Mouse (Mus musculus) Patski (cell line): ENCODE measurements around the gene Lurap1. TPM values are rescaled to one million over a fixed set of nuclear protein-coding genes. Genes with fewer than 3 reads are reported as not detected.

Source experiments
- ATAC-seq: fragments of 100-300 bp; one replicate; pipeline ENCODE4 v1.8.0; 2021
- CTCF ChIA-PET: fragments of 350-600 bp; sonication (Branson Sonifier 250); formaldehyde crosslinking; loops from one replicate; lab custom pipeline; 2022; ENCODE audit warnings: inconsistent platforms; lab: Charles Lee
- POLR2A ChIA-PET: fragments of 350-600 bp; sonication (Branson Sonifier 250); formaldehyde crosslinking; loops from one replicate; lab custom pipeline; 2022; ENCODE audit warnings: antibody characterized with exemption, inconsistent platforms; lab: Charles Lee
- DNase-seq: peaks from one replicate; pipeline ENCODE4 v3.0.0-alpha.2; 2011; ENCODE audit warnings: low read depth, low spot score
- H3K27me3 ChIP-seq: fragments of 371-371 bp; one replicate; pipeline ENCODE4 v1.5.1; 2021
- CTCF ChIP-seq: fragments of 100-300 bp; IDR thresholded peaks from one replicate; pipeline ENCODE4 v1.5.1; 2021
- in situ Hi-C: fragments of 300-500 bp; cut with MboI; formaldehyde crosslinking; loops from 3 replicates; pipeline ENCODE4 v1.11.1; 2018; ENCODE audit warnings: low pct_unique_long_range_greater_than_20kb, mixed read lengths
- polyA plus RNA-seq: library from polyadenylated mRNA; unstranded; gene quantifications from one replicate; pipeline ENCODE4 v1.2.3, GENCODE M21; 2021

The Lurap1 gene
- 8.3 TPM for polyA plus RNA-seq

DNA sequence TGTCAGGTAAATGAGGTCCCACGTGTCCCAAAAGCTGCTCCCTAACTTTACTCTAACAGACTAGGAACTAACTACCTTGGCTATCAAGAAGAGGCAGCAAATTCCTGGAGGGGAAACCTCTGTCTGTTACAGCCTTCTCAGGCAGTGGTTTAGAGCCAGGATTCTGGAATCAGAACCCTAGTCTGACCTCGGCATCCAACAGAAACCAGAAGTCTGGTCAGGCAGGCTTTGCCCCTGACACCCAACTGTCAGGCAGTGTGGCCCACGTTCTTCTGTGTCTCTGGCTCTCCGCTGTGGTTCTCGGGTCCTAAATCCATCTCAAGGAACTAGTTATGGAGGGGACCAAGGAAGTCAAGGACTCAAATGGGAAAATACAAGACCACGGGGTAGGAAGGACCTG lies at the start of gene Lurap1:
TSS of gene Lurap1 (minus strand) at position 101 of the 400 bp plus-strand sequence.
- no peak for ATAC-seq
- POLR2A ChIA-PET = interaction anchor here (1.3 kb wide), 1 partner anchor 10 kb away, joined by 5 read pairs; no protein-coding TSS in a partner anchor
- no peak for DNase-seq
- no peaks in the 10 kb centered on the region for H3K27me3 ChIP-seq
- TF ChIP-seq CTCF = no peak
- in situ Hi-C loops = no loop called here
- CTCF ChIA-PET = no interaction called here

DNA sequence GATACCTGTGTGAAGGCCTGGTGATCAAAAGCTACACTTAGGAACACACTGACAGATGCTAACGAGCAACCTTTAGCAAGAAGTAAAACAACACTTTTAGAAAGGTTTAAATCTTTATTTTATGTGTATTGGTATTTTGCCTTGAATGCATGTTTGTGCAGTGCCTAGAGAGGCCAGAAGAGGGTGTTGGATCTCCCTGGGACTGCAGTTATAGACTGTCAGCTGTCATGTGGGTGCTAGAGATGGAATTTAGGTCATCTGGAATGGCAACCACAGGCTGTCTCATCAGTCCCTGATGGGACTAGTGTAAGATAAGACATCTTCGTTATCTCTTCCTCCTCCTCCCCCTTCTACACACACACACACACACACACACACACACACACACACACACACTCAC lies 47.3 kb upstream of the Lurap1 start:
- DNase-seq = no peak
- H3K27me3 ChIP-seq = no peaks in the 10 kb centered on the region
- no peak for ATAC-seq
- TF ChIP-seq CTCF = peak; percentile 49
- in situ Hi-C loops = no loop called here
- ChIA-PET POLR2A (interaction anchor here (0.6 kb wide), 1 partner anchor 262 kb away, joined by 3 read pairs; no protein-coding TSS in a partner anchor), CTCF (no interaction called here)

DNA sequence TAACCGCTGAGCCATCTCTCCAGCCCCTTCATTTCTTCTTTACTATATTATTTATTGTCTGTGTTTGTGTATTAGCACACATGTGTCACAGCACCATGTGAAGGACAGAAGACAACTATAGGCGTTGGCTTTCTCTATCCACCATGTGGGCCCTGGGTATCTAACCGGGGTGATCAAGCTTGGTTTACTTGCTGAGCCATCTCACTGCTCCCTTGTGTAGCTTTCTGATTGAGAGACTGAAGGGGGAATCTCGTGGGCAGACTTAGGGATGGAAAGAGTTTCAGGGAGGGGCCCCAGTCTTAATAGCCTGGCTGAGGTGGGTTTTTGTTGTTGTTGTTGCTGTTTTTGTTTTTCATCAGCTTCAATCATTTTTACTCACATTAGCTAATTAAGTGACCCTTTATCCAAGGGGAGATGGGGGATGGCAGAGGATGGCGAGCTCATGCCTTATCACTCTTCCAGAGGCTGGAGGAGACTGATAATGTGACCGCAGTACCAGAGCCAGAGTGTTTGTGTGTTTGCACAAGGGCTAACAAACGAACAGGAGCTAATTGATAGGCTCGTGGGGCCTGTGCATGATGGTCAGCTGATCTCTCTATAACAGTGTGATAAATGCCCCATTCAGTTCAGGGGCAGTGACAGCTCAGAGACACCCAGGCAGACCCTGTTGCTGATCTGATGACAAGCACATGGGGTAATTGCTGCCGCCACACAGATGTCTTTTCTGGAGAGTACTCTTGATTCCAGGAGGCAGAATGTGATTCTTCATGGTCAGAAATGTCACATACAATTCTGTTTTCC lies 42.6 kb upstream of the Lurap1 start:
- in situ Hi-C loops = no loop called here
- DNase-seq (no peak), ATAC-seq (no peak)
- TF ChIP-seq CTCF = no peak
- H3K27me3 ChIP-seq = no peaks in the 10 kb centered on the region
- POLR2A ChIA-PET = interaction anchor here (0.6 kb wide), 1 partner anchor 283 kb away, joined by 3 read pairs; no protein-coding TSS in a partner anchor
- CTCF ChIA-PET = interaction anchor here (1.1 kb wide), 1 partner anchor 17 kb away, joined by 3 read pairs; no protein-coding TSS in a partner anchor

DNA sequence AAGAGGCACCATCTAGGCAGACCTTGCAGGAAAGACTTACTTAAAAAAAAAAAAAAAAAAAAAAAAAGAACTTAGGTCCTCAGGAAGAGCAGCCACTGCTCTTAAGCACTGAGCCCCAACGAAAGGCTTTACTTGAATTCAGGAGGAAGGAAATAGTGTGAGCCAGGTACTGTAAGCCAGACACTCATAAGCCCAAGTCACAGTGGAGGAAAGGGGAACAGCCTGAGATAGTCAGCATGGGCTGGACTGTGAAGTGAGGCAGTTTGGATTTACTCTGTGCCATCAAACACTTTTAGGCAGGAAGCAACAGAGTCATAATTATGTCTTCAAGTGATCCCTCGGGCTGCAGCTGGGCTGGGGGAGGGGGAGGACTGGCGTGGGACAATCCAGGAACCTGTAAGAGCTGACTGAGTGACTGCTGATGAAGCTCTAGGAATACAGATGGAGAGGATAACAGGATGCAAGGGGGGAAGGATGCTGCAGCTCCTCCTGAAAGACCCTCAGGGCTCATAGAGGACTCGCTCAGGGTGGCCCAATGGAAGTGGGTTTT lies 41.2 kb upstream of the Lurap1 start:
- ATAC-seq = no peak
- TF ChIP-seq CTCF = no peak
- CTCF ChIA-PET = no interaction called here

DNA sequence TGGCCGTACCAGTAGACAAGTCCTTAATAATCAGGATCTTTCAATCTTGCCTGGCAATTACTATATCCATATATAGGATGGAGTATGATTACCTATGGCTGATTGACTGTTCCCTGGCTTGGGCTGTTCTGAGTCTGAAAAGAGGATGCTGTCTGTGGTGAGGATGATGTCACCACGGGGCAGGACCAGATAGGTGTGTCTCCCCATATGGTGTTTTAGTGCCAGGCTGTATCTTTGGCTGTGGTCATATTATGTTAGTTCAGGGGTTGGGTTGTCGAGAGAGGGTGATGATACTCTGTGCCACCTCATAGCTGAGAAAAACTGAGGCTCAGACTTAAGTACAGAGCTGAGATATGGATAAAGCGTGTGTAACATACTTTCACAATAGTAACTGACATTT lies 33.9 kb upstream of the Lurap1 start:
- no peak for TF ChIP-seq CTCF
- CTCF ChIA-PET = interaction anchor here (1.3 kb wide), 1 partner anchor 15 kb away, joined by 3 read pairs; no protein-coding TSS in a partner anchor
- no peak for ATAC-seq
- POLR2A ChIA-PET = no interaction called here
- in situ Hi-C loops = no loop called here
- no peak for DNase-seq
- H3K27me3 ChIP-seq = no peaks in the 10 kb centered on the region

More for the DNA sequence above, 41.2 kb upstream of the Lurap1 start:
- H3K27me3 ChIP-seq = no peaks in the 10 kb centered on the region
- POLR2A ChIA-PET = no interaction called here
- DNase-seq = no peak
- in situ Hi-C loops = no loop called here

DNA sequence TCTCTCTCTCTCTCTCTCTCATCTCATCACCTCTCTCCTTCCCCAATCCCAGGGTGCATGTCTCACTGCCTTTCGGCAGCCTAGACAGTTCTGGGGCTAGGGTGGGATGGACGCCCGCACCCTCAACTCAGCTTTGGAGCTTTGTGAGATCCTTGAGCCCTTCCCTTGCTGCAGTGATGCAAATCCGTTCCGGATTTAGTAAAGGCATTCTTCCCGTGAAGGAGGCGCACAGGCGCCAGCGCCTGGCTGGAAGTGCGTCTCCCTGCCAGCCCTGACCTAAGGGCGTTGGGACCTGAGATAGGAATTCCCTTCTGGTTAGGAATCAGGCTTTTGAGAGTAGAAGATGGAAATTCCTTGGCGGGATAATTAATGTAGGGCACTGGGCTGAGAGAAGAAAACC lies 31.6 kb upstream of the Lurap1 start:
- in situ Hi-C loops = no loop called here
- TF ChIP-seq CTCF = no peak
- no peaks in the 10 kb centered on the region for H3K27me3 ChIP-seq
- ATAC-seq (no peak), DNase-seq (no peak)
- ChIA-PET POLR2A (no interaction called here), CTCF (no interaction called here)

DNA sequence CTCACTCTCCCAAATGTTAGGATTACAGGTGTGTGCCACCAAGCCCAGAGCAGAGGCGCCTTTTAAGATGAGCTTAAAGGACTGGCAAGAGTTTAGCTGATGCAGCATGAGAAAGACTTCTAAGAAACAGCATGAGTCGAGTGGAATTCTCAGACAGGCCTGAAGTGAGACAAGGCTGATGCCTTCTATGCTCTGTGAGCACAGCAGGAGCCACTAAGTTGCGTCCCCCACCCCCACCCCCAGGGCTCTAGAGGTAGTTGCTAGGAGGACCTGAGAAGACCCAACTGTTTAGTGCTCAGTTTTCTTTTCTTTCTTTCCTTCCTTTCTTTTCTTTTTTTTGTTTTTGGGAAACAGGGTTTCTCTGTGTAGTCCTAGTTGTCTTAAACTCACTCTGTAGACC lies 30.9 kb upstream of the Lurap1 start:
- no peak for DNase-seq
- in situ Hi-C loops = no loop called here
- POLR2A ChIA-PET = no interaction called here
- no peaks in the 10 kb centered on the region for H3K27me3 ChIP-seq
- TF ChIP-seq CTCF = no peak
- no peak for ATAC-seq
- CTCF ChIA-PET = no interaction called here

DNA sequence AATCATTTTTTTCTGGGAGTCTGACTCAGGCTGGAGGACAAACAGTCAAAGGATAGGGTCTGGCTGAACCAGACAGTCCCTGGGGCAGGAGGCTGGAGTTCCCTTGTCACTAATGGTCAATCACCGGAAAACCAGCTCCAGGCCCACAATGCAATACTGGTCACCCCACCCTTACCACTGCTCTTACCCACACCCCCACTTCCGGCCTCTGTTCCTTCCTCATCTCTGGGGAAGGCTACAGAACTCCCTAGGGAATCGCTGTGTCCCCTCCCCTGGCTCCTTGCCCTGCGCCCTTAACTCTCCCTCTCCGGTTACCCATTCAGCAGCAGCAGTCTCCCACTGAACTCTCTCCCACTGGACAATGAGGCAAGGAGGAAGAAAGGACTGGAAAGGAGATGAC lies 26.0 kb upstream of the Lurap1 start:
- no peak for DNase-seq
- no peak for TF ChIP-seq CTCF
- CTCF ChIA-PET = no interaction called here
- in situ Hi-C loops = no loop called here
- no peak for ATAC-seq
- no peaks in the 10 kb centered on the region for H3K27me3 ChIP-seq
- POLR2A ChIA-PET = no interaction called here

DNA sequence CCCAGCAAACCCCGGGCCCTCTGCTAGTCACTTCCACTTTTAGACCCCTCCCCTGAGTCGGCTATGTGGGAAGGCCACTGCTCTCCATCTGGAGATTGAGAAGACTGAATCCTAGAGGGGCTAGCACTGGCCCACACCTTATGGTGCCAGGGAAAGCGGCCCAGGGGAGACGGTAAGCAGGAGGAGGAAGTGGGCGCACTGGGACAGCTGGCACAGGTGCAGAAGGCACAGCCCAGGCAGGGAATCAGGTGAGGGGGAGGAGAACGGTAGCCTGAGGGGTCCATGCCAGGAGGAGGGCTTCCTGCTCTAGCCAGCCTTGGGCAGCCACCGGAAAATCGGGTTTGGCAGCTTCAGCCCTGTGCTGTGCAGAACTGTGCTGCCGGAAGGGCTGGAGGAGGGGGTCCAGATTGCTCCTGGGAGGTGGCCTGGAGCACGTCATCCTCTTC lies 25.4 kb upstream of the Lurap1 start:
- POLR2A ChIA-PET = no interaction called here
- in situ Hi-C loops = no loop called here
- CTCF ChIA-PET = no interaction called here
- ATAC-seq = no peak
- DNase-seq = no peak
- no peak for TF ChIP-seq CTCF
- no peaks in the 10 kb centered on the region for H3K27me3 ChIP-seq

DNA sequence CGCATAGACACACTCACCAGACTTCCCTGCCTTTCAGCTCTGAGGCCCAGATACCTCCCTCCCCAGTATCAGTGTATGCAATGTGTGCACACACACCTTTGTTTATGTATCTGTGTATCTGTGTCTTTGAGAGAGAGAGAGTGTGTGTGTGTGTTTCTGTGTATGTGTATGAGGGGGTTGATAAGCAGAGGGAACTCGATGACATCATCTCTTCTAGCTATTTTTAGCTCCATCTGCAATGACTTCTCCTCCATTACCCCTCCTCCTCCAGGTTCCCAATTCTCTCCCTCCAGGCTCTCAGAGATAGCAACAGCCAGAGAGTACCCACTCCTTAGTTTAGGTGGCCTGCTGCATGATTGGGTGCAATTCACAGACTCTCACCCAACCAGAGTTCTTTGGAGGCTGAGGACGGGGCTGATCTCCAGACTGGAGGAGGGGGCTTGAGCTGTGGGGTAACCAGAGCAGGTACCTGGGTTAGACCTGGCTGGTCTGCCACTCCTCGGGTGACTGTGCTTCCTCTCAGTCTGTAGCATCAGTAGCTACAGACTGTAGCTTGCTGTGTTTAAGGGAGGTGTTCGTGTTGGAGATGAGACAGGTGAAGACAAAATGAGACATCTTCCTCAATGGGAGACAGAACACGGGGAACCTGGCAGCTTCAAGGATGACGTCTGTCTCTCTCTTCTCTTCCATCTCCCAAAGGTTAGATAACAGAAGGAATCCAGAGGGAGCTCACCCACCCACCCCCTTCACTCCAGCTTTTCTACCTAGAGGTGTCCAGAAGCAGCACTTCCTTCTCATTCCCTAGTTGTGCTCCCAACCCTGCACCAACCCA lies 24.8 kb upstream of the Lurap1 start:
- no peak for TF ChIP-seq CTCF
- ChIA-PET POLR2A (no interaction called here), CTCF (interaction anchor here (1.0 kb wide), 1 partner anchor 41 kb away, joined by 3 read pairs; no protein-coding TSS in a partner anchor)
- no peaks in the 10 kb centered on the region for H3K27me3 ChIP-seq
- DNase-seq (no peak), ATAC-seq (no peak)
- in situ Hi-C loops = no loop called here
